Mouse (Mus musculus) cortical plate, adult 2 months (tissue): ENCODE measurements at regions not wholly inside any gene's neighbourhood (a gene's known extent, or its start where the extent isn't known, plus 50 kb on each side); places are given as distances from the start of the nearest gene placed in this dataset.

Experiments
- CTCF ChIP-seq: fragments of 200-500 bp; IDR thresholded peaks from 2 replicates; pipeline ENCODE4 v1.5.1; 2011; ENCODE audit warnings: mild to moderate bottlenecking, control low read depth, low read length; ENCODE audit not compliant: insufficient read depth; ENCODE audit errors: extremely low read depth
- POLR2A ChIP-seq: fragments of 200-500 bp; IDR thresholded peaks from 2 replicates; pipeline ENCODE4 v1.6.1; 2011; ENCODE audit warnings: mild to moderate bottlenecking, low read length, control low read depth; ENCODE audit not compliant: insufficient read depth; ENCODE audit errors: extremely low read depth

GRCm38 (mm10) chr4:97049045-97049674 lies 133.8 kb downstream of the Gm10192 start:
- TF ChIP-seq POLR2A (no peak), CTCF (no peak)
